Mouse (Mus musculus) hematopoietic stem cell, adult 5-6 weeks (primary cell): ENCODE measurements at regions not wholly inside any gene's neighbourhood (a gene's known extent, or its start where the extent isn't known, plus 50 kb on each side); places are given as distances from the start of the nearest gene placed in this dataset.

ENCODE experiments used
- ATAC-seq, 2 experiments: fragments of 125-278 bp in 1 of 2; replicated peaks in 1 of 2; 2 replicates each; pipeline ENCODE4 v1.8.0; 2016 to 2017; ENCODE audit warnings: inconsistent platforms in 2 of 2, mild to moderate bottlenecking in 2 of 2, moderate number of reproducible peaks in 2 of 2, low read depth in 1 of 2, moderate TSS enrichment in 1 of 2; ENCODE audit not compliant: low FRiP score in 2 of 2, poor library complexity in 2 of 2, severe bottlenecking in 2 of 2, insufficient read depth in 1 of 2, low TSS enrichment in 1 of 2

- no peak for ATAC-seq
These were observed 116.2 kb upstream of the Npvf start for GRCm38 (mm10) chr6:50770481-50770880.

GRCm38 (mm10) chr6:50775637-50776036 is 121.4 kb upstream of the Npvf start:
- no peak for ATAC-seq

- ATAC-seq, result no peak
These were observed 122.1 kb upstream of the Npvf start for GRCm38 (mm10) chr6:50776236-50776832.

- ATAC-seq, result no peak
These were observed 122.8 kb upstream of the Npvf start for GRCm38 (mm10) chr6:50776931-50777495.

GRCm38 (mm10) chr6:50777827-50778226 is 123.6 kb upstream of the Npvf start:
- no peak for ATAC-seq

GRCm38 (mm10) chr6:50780677-50781076 is 126.4 kb upstream of the Npvf start:
- no peak for ATAC-seq

GRCm38 (mm10) chr6:50781271-50781670 is 127.0 kb upstream of the Npvf start:
- ATAC-seq, result no peak

- ATAC-seq, result no peak
These were observed 128.0 kb upstream of the Npvf start for GRCm38 (mm10) chr6:50782221-50782620.

GRCm38 (mm10) chr6:50783494-50783893 is 129.3 kb upstream of the Npvf start:
- no peak for ATAC-seq

GRCm38 (mm10) chr6:50784381-50784780 is 130.1 kb upstream of the Npvf start:
- ATAC-seq, result no peak

- no peak for ATAC-seq
These were observed 133.4 kb upstream of the Npvf start for GRCm38 (mm10) chr6:50787666-50788065.

GRCm38 (mm10) chr6:50799963-50800362 is 145.7 kb upstream of the Npvf start:
- no peak for ATAC-seq

GRCm38 (mm10) chr6:50802956-50803355 is 148.7 kb upstream of the Npvf start:
- no peak for ATAC-seq

- no peak for ATAC-seq
These were observed 150.3 kb upstream of the Npvf start for GRCm38 (mm10) chr6:50804477-50805005.

- no peak for ATAC-seq
These were observed 152.3 kb upstream of the Npvf start for GRCm38 (mm10) chr6:50806376-50807077.

GRCm38 (mm10) chr6:50807187-50808012 is 153.2 kb upstream of the Npvf start:
- ATAC-seq, result no peak

- ATAC-seq, result peak in 1 of 2 experiments; percentile 52; a peak in 1 of 4 replicates
These were observed 153.9 kb upstream of the Npvf start for GRCm38 (mm10) chr6:50808126-50808525.
